In the genomic region with DNA sequence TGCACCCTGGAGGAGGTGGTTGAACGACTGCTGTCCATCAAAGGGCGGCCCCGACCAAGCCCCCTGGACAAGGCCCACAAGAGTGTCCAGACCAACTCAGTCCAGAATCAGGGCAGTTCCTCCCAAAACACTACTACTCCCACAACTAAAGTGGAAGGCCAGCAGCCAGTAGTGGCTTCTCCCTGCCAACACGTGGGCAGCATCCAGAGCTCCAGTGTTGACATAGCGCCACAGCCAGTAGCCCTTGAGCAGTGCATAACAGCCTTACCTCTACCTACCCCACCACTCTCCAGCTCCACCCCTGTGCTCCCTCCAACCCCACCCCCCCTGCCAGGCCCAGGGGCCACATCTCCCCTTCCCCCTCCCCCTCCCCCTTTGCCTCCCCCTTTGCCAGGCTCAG, we compare ENCODE assay signal across 24 mouse cellular contexts. TPM values are rescaled to one million over a fixed set of nuclear protein-coding genes. Genes with fewer than 3 reads are reported as not detected.
DNase-seq lines count a peak whose midpoint lies in the region; TF ChIP-seq lines count a peak whose summit lies in the region.
"Had no signal": no experiment of that assay in that cellular context is flagged by ENCODE, and none has a peak within 500 bp of the region (broad histone marks: within the 10 kb centered on the region; RNA-seq: fewer than 3 reads in every experiment).

No protein-coding gene starts in this region.

- H3K36me3 ChIP-seq in thymus, adult 2 months (ENCODE audit: control insufficient read depth, insufficient read depth, low read length): no peaks in the 10 kb centered on the region
- H3K36me3 ChIP-seq: forebrain, embryonic 10.5 days had no signal

- H3K27me3 ChIP-seq in thymus, adult 2 months (ENCODE audit: control insufficient read depth, insufficient read depth, low read length): no peaks in the 10 kb centered on the region
- H3K27me3 ChIP-seq: CH12.LX; forebrain, embryonic 13.5 days; heart, embryonic 13.5 days; Patski had no signal

- WGBS in lung, adult 2 months: 75% methylated on average over 5 of the region's 5 CpGs
- WGBS in thymus, adult 2 months: 81% methylated on average over 5 of the region's 5 CpGs

- DNase-seq in adrenal gland, postnatal 14 days: peak; percentile 55
- no peak for DNase-seq in adrenal gland, postnatal 4 days (ENCODE audit: low spot score in 2 of 2)
- DNase-seq in lung, adult 2 months: peak; percentile 67
- DNase-seq in lung, postnatal 14 days: peak; percentile 53
- DNase-seq in heart, adult 8-10 months (ENCODE audit: low spot score): no peak
- DNase-seq in thymus, adult 18-20 months: no peak
- no peak for DNase-seq in thymus, adult 2 months
- DNase-seq: adrenal gland, adult 8-10 months; B cell, adult 2 months; cerebellum, adult 11-12 months; cerebellum, adult 8-10 months; forebrain, postnatal 0 days; gastrocnemius, postnatal 25 days; heart, adult 18-20 months; heart, postnatal 4 days had no signal

- no peak for TF ChIP-seq POLR2A in lung, adult 2 months (IDR thresholded peaks at IDR 0.05; ENCODE audit: borderline replicate concordance, extremely low read depth, low read depth, low read length)
- TF ChIP-seq POLR2A in thymus, adult 2 months (IDR thresholded peaks at IDR 0.05; ENCODE audit: control insufficient read depth, extremely low read depth, insufficient read depth, low read length, poor library complexity): no peak

- H3K4me1 ChIP-seq in lung, adult 2 months (ENCODE audit: control insufficient read depth, insufficient read depth, low read length): no peaks in the 10 kb centered on the region
- no peaks in the 10 kb centered on the region for H3K4me1 ChIP-seq in thymus, adult 2 months (replicated peaks; ENCODE audit: control insufficient read depth, insufficient read depth, low read length)

- H3K27ac ChIP-seq in thymus, adult 2 months (ENCODE audit: control insufficient read depth, insufficient read depth, low read length): no peak overlapping the region
- H3K27ac ChIP-seq: forebrain, embryonic 10.5 days; forebrain, embryonic 13.5 days; heart, embryonic 10.5 days; heart, embryonic 13.5 days; hindbrain, embryonic 14.5 days; hindbrain, postnatal 0 days had no signal

- TF ChIP-seq CTCF in lung, adult 2 months (IDR thresholded peaks at IDR 0.05; ENCODE audit: insufficient read depth, low read length): no peak
- no peak for TF ChIP-seq CTCF in thymus, adult 2 months (IDR thresholded peaks at IDR 0.05; ENCODE audit: borderline replicate concordance, control insufficient read depth, extremely low read depth, insufficient read depth, low read length, poor library complexity)

- H3K4me3 ChIP-seq in lung, adult 2 months (replicated peaks; ENCODE audit: extremely low read depth, low read depth, low read length): no peak overlapping the region
- H3K4me3 ChIP-seq in thymus, adult 2 months (ENCODE audit: control insufficient read depth, insufficient read depth, low read length): no peak overlapping the region
- H3K4me3 ChIP-seq: forebrain, embryonic 10.5 days; forebrain, embryonic 13.5 days; heart, embryonic 10.5 days; heart, embryonic 13.5 days had no signal

RNA-seq across cellular contexts. Expression of gene Inf2, which starts 15.4 kb away (rescaled TPM):
- 25.3 and 33.2 TPM in 2 replicates for total RNA-seq in adrenal gland, postnatal 14 days (2021)
- total RNA-seq in adrenal gland, postnatal 4 days (2021): 10 to 100 TPM; 26.5 to 27.3 TPM
- polyA plus RNA-seq in lung, adult 2 months (2012; rRNA removed): 28.0 and 33.6 TPM in 2 replicates
- 10 to 100 TPM; 14.7 to 19.5 (median 17.7) TPM for total RNA-seq in heart, adult 8-10 months (2022)
- polyA plus RNA-seq in thymus, adult 2 months (2012; rRNA removed): 26.3 and 26.8 TPM in 2 replicates

RNA-seq across cellular contexts. Expression of gene Adssl1, which starts 15.8 kb away (rescaled TPM):
- 34.1 and 37.6 TPM in 2 replicates for total RNA-seq in adrenal gland, postnatal 14 days (2021)
- total RNA-seq in adrenal gland, postnatal 4 days (2021): 10 to 100 TPM; 17.1 to 19.5 TPM
- polyA plus RNA-seq in lung, adult 2 months (2012; rRNA removed): 33.3 and 39.0 TPM in 2 replicates
- 100 to 1,000 TPM; 184 to 207 (median 193) TPM for total RNA-seq in heart, adult 8-10 months (2022)
- polyA plus RNA-seq in thymus, adult 2 months (2012; rRNA removed): 10.9 and 14.2 TPM in 2 replicates
- total RNA-seq: G1E had no signal

RNA-seq across cellular contexts. Expression of gene Siva1, which starts 40.5 kb away (rescaled TPM):
- total RNA-seq in adrenal gland, postnatal 14 days (2021): 48.4 and 54.1 TPM in 2 replicates
- total RNA-seq in adrenal gland, postnatal 4 days (2021): 10 to 100 TPM; 69.9 to 72.6 TPM
- polyA plus RNA-seq in lung, adult 2 months (2012; rRNA removed): 58.6 and 66.5 TPM in 2 replicates
- 10 to 100 TPM; 28.3 to 35.2 (median 30.0) TPM for total RNA-seq in heart, adult 8-10 months (2022)
- 131 and 134 TPM in 2 replicates for polyA plus RNA-seq in thymus, adult 2 months (2012; rRNA removed)

Comparison
In these comparisons a context has a peak if more than half of its experiments do, and no peak if none do; other contexts are left out.
1. DNase-seq: peak in adrenal gland, postnatal 14 days (single experiment), lung, adult 2 months (single experiment) and lung, postnatal 14 days (single experiment); none in adrenal gland, postnatal 4 days (0 of 2), heart, adult 8-10 months (single experiment), thymus, adult 18-20 months (0 of 2) and thymus, adult 2 months (single experiment).